8 mouse cellular contexts compared by ENCODE assay signal in genomic region chr12:108794078-108794711, GRCm38 (mm10). TPM values are rescaled to one million over a fixed set of nuclear protein-coding genes. Genes with fewer than 3 reads are reported as not detected.
DNase-seq lines count a peak whose midpoint lies in the region; ATAC-seq and TF ChIP-seq lines count a peak whose summit lies in the region.

No protein-coding gene starts in this region.

- H3K4me1 ChIP-seq in erythroblast, embryonic 14.5 days (ENCODE audit: control insufficient read depth) = peaks cover 60% of the 10 kb centered on the region
- H3K4me1 ChIP-seq in heart, embryonic 13.5 days = peaks cover 43% of the 10 kb centered on the region
- H3K4me1 ChIP-seq in liver, embryonic 14.5 days (replicated peaks; ENCODE audit: control insufficient read depth in 2 of 2, insufficient read depth in 2 of 2, low read length in 1 of 2) = peaks cover 29 to 38% of the 10 kb centered on the region in 2 experiments
- H3K4me1 ChIP-seq in stomach, embryonic 15.5 days = peaks cover 11% of the 10 kb centered on the region; the same call in 1 of the 2 replicates

- TF ChIP-seq EP300 in liver, embryonic 14.5 days (IDR thresholded peaks at IDR 0.05; ENCODE audit: low read depth) = no peak

- no peak for TF ChIP-seq CTCF in brain, embryonic 14.5 days (IDR thresholded peaks at IDR 0.05; ENCODE audit: borderline replicate concordance, extremely low read depth, insufficient read depth, insufficient read length)
- no peak for TF ChIP-seq CTCF in liver, embryonic 14.5 days (IDR thresholded peaks at IDR 0.05; ENCODE audit: low read depth)

- ATAC-seq in heart, embryonic 13.5 days (ENCODE audit: extremely low read depth, insufficient number of reproducible peaks, low FRiP score, low TSS enrichment) = peak; percentile 68
- ATAC-seq in liver, embryonic 14.5 days (ENCODE audit: insufficient read depth) = peak; percentile 67
- peak; percentile 67 for ATAC-seq in stomach, embryonic 15.5 days (ENCODE audit: insufficient read depth, low FRiP score, low read depth)

- TF ChIP-seq POLR2A in brain, embryonic 14.5 days (IDR thresholded peaks at IDR 0.05; ENCODE audit: borderline replicate concordance, extremely low read depth, insufficient read depth, insufficient read length, poor library complexity, severe bottlenecking) = no peak; the same call in 1 of the 2 replicates

- H3K27ac ChIP-seq in heart, embryonic 13.5 days (replicated peaks) = peak overlapping the region; percentile 99
- H3K27ac ChIP-seq in liver, embryonic 14.5 days = peak overlapping the region; percentile 90
- H3K27ac ChIP-seq in stomach, embryonic 15.5 days = peak overlapping the region; percentile 99

- under 1% methylated on average over 82 of the region's 94 CpGs for WGBS in heart, embryonic 13.5 days
- WGBS in liver, embryonic 14.5 days (ENCODE audit: insufficient replicate concordance) = under 1% methylated on average over 86 of the region's 94 CpGs
- WGBS in stomach, embryonic 15.5 days = under 1% methylated on average over 70 of the region's 94 CpGs

- peaks cover 34% of the 10 kb centered on the region for H3K36me3 ChIP-seq in erythroblast, embryonic 14.5 days (ENCODE audit: control insufficient read depth)
- H3K36me3 ChIP-seq in heart, embryonic 13.5 days = 0 out of 2 replicates have a peak, but pooled peaks cover 7% of the 10 kb centered on the region
- no peaks in the 10 kb centered on the region; the same call in 1 of the 2 replicates for H3K36me3 ChIP-seq in liver, embryonic 14.5 days (replicated peaks; ENCODE audit: control insufficient read depth, insufficient read depth, low read depth)
- no peaks in the 10 kb centered on the region for H3K36me3 ChIP-seq in stomach, embryonic 15.5 days

- no peaks in the 10 kb centered on the region for H3K9me3 ChIP-seq in erythroblast, embryonic 14.5 days (ENCODE audit: control insufficient read depth, low read length)
- no peaks in the 10 kb centered on the region for H3K9me3 ChIP-seq in heart, embryonic 13.5 days
- no peaks in the 10 kb centered on the region for H3K9me3 ChIP-seq in liver, embryonic 14.5 days (ENCODE audit: control insufficient read depth, low read length)
- H3K9me3 ChIP-seq in stomach, embryonic 15.5 days = no peaks in the 10 kb centered on the region

- H3K9ac ChIP-seq in heart, embryonic 13.5 days = peak overlapping the region; percentile 95
- peak overlapping the region; percentile 93 for H3K9ac ChIP-seq in liver, embryonic 14.5 days (replicated peaks)
- H3K9ac ChIP-seq in stomach, embryonic 15.5 days = peak overlapping the region; percentile 92

- DNase-seq in CD4-positive, CD25-positive, alpha-beta regulatory T cell, adult 2 months (ENCODE audit: low read depth, low spot score) = peak; percentile 95
- peak; percentile 93 for DNase-seq in brain, embryonic 14.5 days (ENCODE audit: low read depth)
- DNase-seq in kidney, postnatal 10 days = peak; percentile 92
- peak; percentile 73 to 76 (median 73) for DNase-seq in liver, embryonic 14.5 days (ENCODE audit: low read depth in 3 of 3, low spot score in 3 of 3)
- DNase-seq in neural tube, embryonic 10.5 days (ENCODE audit: extremely low spot score, low spot score) = peak; percentile 83

- peak overlapping the region; percentile 89 for H3K4me2 ChIP-seq in heart, embryonic 13.5 days
- peak overlapping the region; percentile 72 for H3K4me2 ChIP-seq in liver, embryonic 14.5 days (ENCODE audit: low read depth)
- peak overlapping the region; percentile 69 for H3K4me2 ChIP-seq in stomach, embryonic 15.5 days

- H3K4me3 ChIP-seq in erythroblast, embryonic 14.5 days (replicated peaks) = peak overlapping the region; percentile 99
- H3K4me3 ChIP-seq in heart, embryonic 13.5 days = peak overlapping the region; percentile 96
- peak overlapping the region; percentile 80 to 98 for H3K4me3 ChIP-seq in liver, embryonic 14.5 days (ENCODE audit: insufficient read depth in 1 of 2, low read depth in 2 of 2, low read length in 2 of 2)
- peak overlapping the region; percentile 97 for H3K4me3 ChIP-seq in stomach, embryonic 15.5 days (replicated peaks)

- H3K27me3 ChIP-seq in erythroblast, embryonic 14.5 days (ENCODE audit: control insufficient read depth) = no peaks in the 10 kb centered on the region
- H3K27me3 ChIP-seq in heart, embryonic 13.5 days (replicated peaks) = no peaks in the 10 kb centered on the region
- no peaks in the 10 kb centered on the region for H3K27me3 ChIP-seq in liver, embryonic 14.5 days (ENCODE audit: control insufficient read depth, insufficient read depth, low read length)
- H3K27me3 ChIP-seq in stomach, embryonic 15.5 days (replicated peaks) = no peaks in the 10 kb centered on the region

RNA-seq across cellular contexts. Expression of gene Yy1, which starts 1.4 kb away (rescaled TPM):
- 26.5 and 33.6 TPM in 2 replicates for polyA plus RNA-seq in brain, embryonic 14.5 days (2012; rRNA removed)
- polyA plus RNA-seq in erythroblast, embryonic 14.5 days (2012) = 3.0 and 3.3 TPM in 2 replicates
- polyA plus RNA-seq in heart, embryonic 13.5 days (2015; fragmentation: Nextera tagmentation; extraction: Ambion mirVana) = 9.8 and 11.7 TPM in 2 replicates
- polyA plus RNA-seq in liver, embryonic 14.5 days (2012; rRNA removed) = 8.1 and 11.8 TPM in 2 replicates
- 7.9 and 9.1 TPM in 2 replicates for polyA plus RNA-seq in liver, embryonic 14.5 days (2014; fragmentation: Nextera tagmentation; extraction: Ambion mirVana)
- 17.0 and 17.9 TPM in 2 replicates for polyA plus RNA-seq in stomach, embryonic 15.5 days (2015; fragmentation: Nextera tagmentation; extraction: Ambion mirVana)

RNA-seq across cellular contexts. Expression of gene Slc25a29, which starts 41.5 kb away (rescaled TPM):
- polyA plus RNA-seq in brain, embryonic 14.5 days (2012; rRNA removed) = 19.7 and 28.3 TPM in 2 replicates
- polyA plus RNA-seq in erythroblast, embryonic 14.5 days (2012) = 0.02 TPM in 1 of 2 replicates, not detected in the other
- 3.3 and 3.4 TPM in 2 replicates for polyA plus RNA-seq in heart, embryonic 13.5 days (2015; fragmentation: Nextera tagmentation; extraction: Ambion mirVana)
- 0.40 and 0.49 TPM in 2 replicates for polyA plus RNA-seq in liver, embryonic 14.5 days (2012; rRNA removed)
- 0.51 and 0.85 TPM in 2 replicates for polyA plus RNA-seq in liver, embryonic 14.5 days (2014; fragmentation: Nextera tagmentation; extraction: Ambion mirVana)
- 7.2 and 8.3 TPM in 2 replicates for polyA plus RNA-seq in stomach, embryonic 15.5 days (2015; fragmentation: Nextera tagmentation; extraction: Ambion mirVana)

RNA-seq across cellular contexts. Expression of gene Slc25a47, which starts 41.7 kb away (rescaled TPM):
- 19.9 and 24.8 TPM in 2 replicates for polyA plus RNA-seq in brain, embryonic 14.5 days (2012; rRNA removed)
- polyA plus RNA-seq in erythroblast, embryonic 14.5 days (2012) = 0.19 and 0.22 TPM in 2 replicates
- polyA plus RNA-seq in heart, embryonic 13.5 days (2015; fragmentation: Nextera tagmentation; extraction: Ambion mirVana) = 5.8 and 5.9 TPM in 2 replicates
- polyA plus RNA-seq in liver, embryonic 14.5 days (2012; rRNA removed) = 3.9 and 4.3 TPM in 2 replicates
- polyA plus RNA-seq in liver, embryonic 14.5 days (2014; fragmentation: Nextera tagmentation; extraction: Ambion mirVana) = 2.3 and 3.4 TPM in 2 replicates
- 8.9 and 9.8 TPM in 2 replicates for polyA plus RNA-seq in stomach, embryonic 15.5 days (2015; fragmentation: Nextera tagmentation; extraction: Ambion mirVana)

Comparison
In these comparisons a context has a peak if more than half of its experiments do, and no peak if none do; other contexts are left out.
1. Peak in every context shown above with its lines: DNase-seq, ATAC-seq, H3K4me3 ChIP-seq and H3K27ac ChIP-seq.